Mouse (Mus musculus) CH12.LX (cell line): Measurements from ENCODE around the gene Pakap. TPM values are rescaled to one million over a fixed set of nuclear protein-coding genes. Genes with fewer than 3 reads are reported as not detected.

Source experiments
- DNase-seq: peaks from one replicate; pipeline ENCODE4 v3.0.0-alpha.2; 2013; ENCODE audit errors: extremely low read depth
- H3K27ac ChIP-seq: 2 replicates; pipeline ENCODE4 v1.5.1; 2012; ENCODE audit warnings: low read depth, mild to moderate bottlenecking, control low read depth, moderate library complexity; ENCODE audit not compliant: insufficient read depth
- H3K27me3 ChIP-seq: replicated peaks from 2 replicates; pipeline ENCODE3; 2012; ENCODE audit warnings: inconsistent platforms
- H3K36me3 ChIP-seq, 2 experiments: replicated peaks in 1 of 2; 2 replicates each; pipeline versions ENCODE3 to v1.6.1; 2012; ENCODE audit warnings: inconsistent platforms in 1 of 2, low read length in 1 of 2, mild to moderate bottlenecking in 1 of 2, mixed read lengths in 1 of 2, moderate library complexity in 1 of 2; ENCODE audit not compliant: control insufficient read depth in 1 of 2, insufficient read depth in 1 of 2
- H3K4me1 ChIP-seq, 2 experiments: 2 replicates each; pipeline ENCODE4 v1.6.1; 2012; ENCODE audit warnings: inconsistent platforms in 1 of 2, moderate library complexity in 1 of 2; ENCODE audit not compliant: insufficient read depth in 2 of 2, control insufficient read depth in 1 of 2
- H3K4me2 ChIP-seq: 2 replicates; pipeline ENCODE4 v1.6.1; 2012; ENCODE audit warnings: low read depth, mild to moderate bottlenecking, control low read depth; ENCODE audit not compliant: poor library complexity, insufficient read depth, severe bottlenecking
- H3K4me3 ChIP-seq, 3 experiments: fragments of 150-350 bp in 1 of 3; sonication (generic) in 1 of 3; replicated peaks in 1 of 3; 2 replicates each; pipeline versions ENCODE3 to v1.5.1; 2011 to 2012; ENCODE audit warnings: low read depth in 2 of 3, low read length in 2 of 3, mild to moderate bottlenecking in 2 of 3, moderate library complexity in 2 of 3, control low read depth in 1 of 3, improper control_type of control experiment in 1 of 3, inconsistent platforms in 1 of 3, mixed read lengths in 1 of 3; ENCODE audit not compliant: poor library complexity in 1 of 3
- H3K79me2 ChIP-seq: replicated peaks from 2 replicates; pipeline ENCODE4 v1.6.1; 2012; ENCODE audit warnings: mild to moderate bottlenecking, moderate library complexity; ENCODE audit not compliant: control insufficient read depth, poor library complexity, insufficient read depth, severe bottlenecking; ENCODE audit errors: extremely low read depth
- H3K9ac ChIP-seq: 2 replicates; pipeline ENCODE4 v1.6.1; 2012; ENCODE audit warnings: low read depth, mild to moderate bottlenecking, control low read depth, moderate library complexity; ENCODE audit not compliant: insufficient read depth
- H3K9me3 ChIP-seq: replicated peaks from 2 replicates; pipeline ENCODE3; 2012; ENCODE audit warnings: low read length, inconsistent platforms, mixed read lengths
- BHLHE40 ChIP-seq: IDR thresholded peaks from 2 replicates; pipeline ENCODE4 v1.6.1; 2011; ENCODE audit warnings: mild to moderate bottlenecking, low read depth, low read length, improper control_type of control experiment
- CHD2 ChIP-seq: IDR thresholded peaks from 2 replicates; pipeline ENCODE4 v1.6.1; 2011; ENCODE audit warnings: low read length, improper control_type of control experiment
- CTCF ChIP-seq, 2 experiments: IDR thresholded peaks in 1 of 2; conservative IDR thresholded peaks in 1 of 2; 2 replicates each; pipeline ENCODE4 v1.5.1; 2011 to 2012; ENCODE audit warnings: low read depth in 2 of 2, low read length in 2 of 2, improper control_type of control experiment in 1 of 2, inconsistent platforms in 1 of 2, mild to moderate bottlenecking in 1 of 2, moderate library complexity in 1 of 2
- E2F4 ChIP-seq: IDR thresholded peaks from 2 replicates; pipeline ENCODE4 v1.6.1; 2011; ENCODE audit warnings: low read depth, low read length, improper control_type of control experiment; ENCODE audit not compliant: insufficient replicate concordance
- ELF1 ChIP-seq: IDR thresholded peaks from 2 replicates; pipeline ENCODE4 v1.6.1; 2014; ENCODE audit warnings: low read depth, mild to moderate bottlenecking, inconsistent platforms, low read length, improper control_type of control experiment
- IRF4 ChIP-seq: IDR thresholded peaks from 2 replicates; pipeline ENCODE4 v1.6.1; 2014; ENCODE audit warnings: low read depth, mild to moderate bottlenecking, inconsistent platforms, low read length, improper control_type of control experiment
- NELFE ChIP-seq: IDR thresholded peaks from 2 replicates; pipeline ENCODE4 v1.6.1; 2011; ENCODE audit warnings: low read depth, low read length, improper control_type of control experiment
- NRF1 ChIP-seq: IDR thresholded peaks from 2 replicates; pipeline ENCODE4 v1.6.1; 2014; ENCODE audit warnings: low read depth, mild to moderate bottlenecking, inconsistent platforms, low read length, improper control_type of control experiment, moderate library complexity
- PAX5 ChIP-seq: IDR thresholded peaks from 2 replicates; pipeline ENCODE4 v1.6.1; 2012; ENCODE audit warnings: low read length, inconsistent platforms, mixed read lengths
- RAD21 ChIP-seq: IDR thresholded peaks from 2 replicates; pipeline ENCODE4 v1.6.1; 2011; ENCODE audit warnings: low read depth, mild to moderate bottlenecking, low read length, improper control_type of control experiment, moderate library complexity
- SMC3 ChIP-seq: IDR thresholded peaks from 2 replicates; pipeline ENCODE4 v1.6.1; 2011; ENCODE audit warnings: low read depth, low read length, improper control_type of control experiment
- USF2 ChIP-seq: conservative IDR thresholded peaks from 2 replicates; pipeline ENCODE4 v1.6.1; 2011; ENCODE audit warnings: low read depth, low read length, improper control_type of control experiment
- ZC3H11A ChIP-seq: IDR thresholded peaks from 2 replicates; pipeline ENCODE4 v1.6.1; 2012; ENCODE audit warnings: low read depth, mild to moderate bottlenecking, inconsistent platforms, low read length, improper control_type of control experiment
- ZKSCAN1 ChIP-seq: IDR thresholded peaks from 2 replicates; pipeline ENCODE4 v1.6.1; 2012; ENCODE audit warnings: low read depth, inconsistent platforms, low read length, improper control_type of control experiment, borderline replicate concordance
- dilution Hi-C: fragments of 300-500 bp; cut with MboI; formaldehyde crosslinking; loops from 2 replicates; pipeline ENCODE4 v1.14.3; 2020; ENCODE audit warnings: low sequenced_read_pairs; ENCODE audit not compliant: extremely low pct_unique_long_range_greater_than_20kb, extremely low pct_ligation_motif_present
- in situ Hi-C: fragments of 300-500 bp; cut with MboI; formaldehyde crosslinking; loops from 3 replicates; pipeline ENCODE4 v1.14.3; 2019; ENCODE audit warnings: low sequenced_read_pairs, low pct_ligation_motif_present, low pct_unique_long_range_greater_than_20kb, mixed read lengths
- polyA plus RNA-seq: library from polyadenylated mRNA; unstranded; fragments of >175 nt; gene quantifications from 2 replicates; pipeline ENCODE4 v1.2.1, GENCODE M21; 2012; ENCODE audit warnings: low read depth; ENCODE audit not compliant: insufficient read length
- total RNA-seq, 2 experiments: library from RNA; depleted of rRNA; stranded (reverse); fragments of 300-350 nt in 1 of 2; fragments of >200 nt in 1 of 2; gene quantifications; 2 replicates each; pipeline ENCODE4 v1.2.3; 2012 to 2014

Gene Pakap
- total and polyA plus RNA-seq, 3 experiments, result 0.08 to 0.14 TPM; not detected in 1

DNA sequence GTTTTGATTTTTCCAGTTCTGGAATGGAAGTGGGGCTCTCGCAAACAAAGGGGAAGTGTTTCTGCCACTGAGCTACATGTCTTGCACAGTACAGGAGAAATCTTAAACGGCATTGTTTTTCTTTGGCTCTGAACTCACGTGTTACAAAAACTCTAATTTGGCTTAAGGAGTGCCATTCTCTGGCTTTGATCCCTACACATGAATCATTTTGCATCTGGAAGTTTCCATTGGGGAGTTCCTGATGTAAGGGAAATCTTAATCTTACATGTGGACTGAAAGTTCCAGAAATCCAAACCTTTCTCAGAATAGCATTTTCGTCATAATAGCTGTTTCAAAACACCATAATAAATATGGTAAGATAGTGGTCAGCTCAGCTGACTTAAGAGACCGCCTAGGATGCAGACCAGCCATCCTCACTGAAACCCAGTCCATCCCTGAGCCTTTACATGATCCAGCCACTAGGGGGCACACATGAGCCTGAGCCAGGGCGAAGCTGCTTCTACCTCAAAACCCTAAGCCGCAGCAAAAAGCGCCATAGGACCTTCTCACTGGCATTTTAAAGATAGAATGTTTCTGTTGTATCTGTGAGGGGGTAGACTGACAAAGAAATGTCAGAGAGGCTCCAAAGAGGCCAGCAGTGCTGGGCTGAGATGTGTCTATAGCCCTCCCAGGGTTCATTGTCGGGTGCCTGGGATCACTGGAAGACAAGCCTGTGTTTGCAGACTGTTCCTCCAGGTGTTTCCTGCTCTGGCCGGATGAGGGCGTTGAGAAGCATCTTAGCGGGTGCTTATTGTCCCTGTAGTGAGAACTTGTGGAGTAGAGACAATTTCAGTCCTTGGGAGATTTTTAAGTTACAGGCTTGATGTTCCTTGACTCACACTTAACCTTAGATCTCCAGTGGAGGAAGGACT lies 105.3 kb downstream of the Pakap start:
- Histone ChIP-seq H3K9me3 (no peaks in the 10 kb centered on the region), H3K27me3 (no peaks in the 10 kb centered on the region), H3K4me3 (peak overlapping the region in 1 of 3 experiments; percentile 30), H3K79me2 (no peaks in the 10 kb centered on the region), H3K9ac (no peak overlapping the region), H3K27ac (no peak overlapping the region), H3K4me2 (peak overlapping the region; percentile 56; the same call in 1 of the 2 replicates), H3K4me1 (peaks cover 12 to 47% of the 10 kb centered on the region in 2 experiments), H3K36me3 (no peaks in the 10 kb centered on the region)
- dilution Hi-C loops (no loop called here), in situ Hi-C loops (loop anchor here (5.0 to 25.0 kb wide), 3 partner anchors 119 to 414 kb away; no protein-coding TSS in a partner anchor)
- peak; percentile 89 for DNase-seq
- no peak for TF ChIP-seq CHD2
- TF ChIP-seq ZC3H11A, result peak; percentile 85
- peak; percentile 79 to 90 for TF ChIP-seq CTCF (conservative IDR thresholded peaks at IDR 0.05 in 1 of 2, IDR thresholded peaks at IDR 0.05 in 1 of 2; ENCODE audit: low read depth in 2 of 2, low read length in 2 of 2)
- TF ChIP-seq RAD21, result peak; percentile 90
- TF ChIP-seq BHLHE40, result peak; percentile 29; the same call in 1 of the 2 replicates
- TF ChIP-seq SMC3, result peak; percentile 94
- TF ChIP-seq NRF1, result no peak
- TF ChIP-seq NELFE, result peak; percentile 20; the same call in 1 of the 2 replicates

DNA sequence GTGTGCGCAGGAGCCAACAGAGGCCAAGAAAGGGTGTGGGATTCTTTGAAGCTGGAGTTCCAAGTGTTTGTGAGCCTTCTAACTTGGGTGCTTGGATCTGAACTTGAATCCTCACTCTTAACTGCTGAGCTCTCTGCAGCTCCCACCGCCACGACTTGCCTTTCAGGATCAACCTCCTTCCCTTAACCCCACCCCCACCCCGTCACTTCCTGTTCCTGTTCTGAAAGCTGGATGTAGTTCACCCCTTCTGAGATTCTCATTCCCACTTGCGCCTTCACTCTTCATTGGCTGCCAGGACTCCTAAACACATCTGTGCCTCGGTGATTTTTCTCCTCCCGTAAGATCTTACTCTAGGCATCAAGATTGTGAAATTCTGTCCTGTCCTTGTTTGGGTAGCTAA lies 106.4 kb downstream of the Pakap start:
- Histone ChIP-seq H3K4me3 (no peak overlapping the region), H3K9me3 (no peaks in the 10 kb centered on the region), H3K27ac (no peak overlapping the region), H3K27me3 (no peaks in the 10 kb centered on the region), H3K4me2 (no peak overlapping the region), H3K4me1 (peaks cover 12 to 54% of the 10 kb centered on the region in 2 experiments), H3K9ac (no peak overlapping the region), H3K79me2 (no peaks in the 10 kb centered on the region), H3K36me3 (no peaks in the 10 kb centered on the region)
- no peak for TF ChIP-seq ZKSCAN1
- no peak for TF ChIP-seq USF2
- 0 out of 2 replicates have a peak, but pooled peaks have one; percentile 30 for TF ChIP-seq ELF1
- TF ChIP-seq E2F4, result no peak
- no peak for TF ChIP-seq PAX5
- no peak for TF ChIP-seq IRF4
- TF ChIP-seq NELFE, result no peak
- dilution Hi-C loops (no loop called here), in situ Hi-C loops (loop anchor here (5.0 to 25.0 kb wide), 3 partner anchors 118 to 413 kb away; no protein-coding TSS in a partner anchor)
- DNase-seq, result peak; percentile 21
